Mouse (Mus musculus) lung, adult 2 months (tissue): ENCODE measurements around the gene Rps28. TPM values are rescaled to one million over a fixed set of nuclear protein-coding genes. Genes with fewer than 3 reads are reported as not detected.

ENCODE experiments used
- DNase-seq: peaks from one replicate; pipeline ENCODE4 v3.0.0; 2022
- H3K4me1 ChIP-seq: fragments of 200-500 bp; 2 replicates; pipeline ENCODE4 v1.6.1; 2011; ENCODE audit warnings: low read length; ENCODE audit not compliant: control insufficient read depth, insufficient read depth
- H3K4me3 ChIP-seq: fragments of 200-500 bp; replicated peaks from 2 replicates; pipeline ENCODE3; 2011; ENCODE audit warnings: low read depth, mild to moderate bottlenecking, control low read depth, low read length; ENCODE audit errors: extremely low read depth
- CTCF ChIP-seq: fragments of 200-500 bp; IDR thresholded peaks from 2 replicates; pipeline ENCODE4 v1.5.1; 2011; ENCODE audit warnings: mild to moderate bottlenecking, low read length, control low read depth; ENCODE audit not compliant: insufficient read depth
- POLR2A ChIP-seq: fragments of 200-500 bp; IDR thresholded peaks from 2 replicates; pipeline ENCODE4 v1.6.1; 2011; ENCODE audit warnings: low read depth, mild to moderate bottlenecking, control low read depth, low read length, borderline replicate concordance; ENCODE audit errors: extremely low read depth
- WGBS: fragments of 180-500 bp; shearing (Covaris S2); methylation state at CpG from one replicate; pipeline ENCODE4 v1.1.7; 2018; 5-methylcytosine and 5-hydroxymethylcytosine counted together
- polyA plus RNA-seq: library from polyadenylated mRNA; depleted of rRNA; stranded (reverse); fragments of >200 nt; gene quantifications from 2 replicates; pipeline ENCODE4 v1.2.3, GENCODE M21; 2012

Rps28 gene
- polyA plus RNA-seq, 1 experiment, result 506 TPM

GRCm38 (mm10) chr17:33812990-33813389 lies 11.4 kb downstream of the Rps28 start:
- Histone ChIP-seq H3K4me1 (peaks cover 29% of the 10 kb centered on the region), H3K4me3 (peak overlapping the region; percentile 56)
- WGBS, result 26% methylated on average over 4 of the region's 4 CpGs
- TF ChIP-seq CTCF (no peak), POLR2A (peak; percentile 46; the same call in 1 of the 2 replicates)
- peak; percentile 63 for DNase-seq

DNA sequence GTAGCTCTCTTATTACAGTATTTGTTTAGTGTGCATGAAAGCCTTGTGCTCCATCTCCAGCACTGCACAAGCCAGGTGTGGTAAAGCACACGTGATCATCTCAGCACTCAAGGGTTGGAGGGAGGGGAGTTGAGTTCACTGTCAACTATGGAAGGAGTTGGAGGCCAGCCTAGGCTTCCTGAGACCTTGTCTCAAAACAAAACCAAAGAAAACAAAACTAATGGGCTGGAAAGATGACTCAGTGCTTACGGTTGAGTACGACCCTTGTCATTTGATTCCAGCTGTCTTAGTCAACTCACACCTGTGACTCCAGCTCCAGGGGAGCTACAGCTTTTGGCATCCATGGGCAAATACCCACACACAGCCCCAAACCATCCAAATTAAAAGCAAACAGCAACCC lies 11.9 kb downstream of the Rps28 start:
- H3K4me3 ChIP-seq, result peak overlapping the region; percentile 56
- 12% methylated on average over 3 of the region's 3 CpGs for WGBS
- TF ChIP-seq POLR2A, result peak; percentile 59; the same call in 1 of the 2 replicates
- no peak for TF ChIP-seq CTCF
- peaks cover 27% of the 10 kb centered on the region for H3K4me1 ChIP-seq
- DNase-seq, result no peak

- peaks cover 24% of the 10 kb centered on the region for H3K4me1 ChIP-seq
- 13% methylated on average over 7 of the region's 7 CpGs for WGBS
- DNase-seq, result peak; percentile 57
- peak; percentile 33; the same call in 1 of the 2 replicates for TF ChIP-seq POLR2A
- TF ChIP-seq CTCF, result no peak
- H3K4me3 ChIP-seq, result peak overlapping the region; percentile 94
Measured at GRCm38 (mm10) chr17:33811142-33811516, 13.2 kb downstream of the Rps28 start.

- DNase-seq, result peak; percentile 96
- Histone ChIP-seq H3K4me1 (peaks cover 21% of the 10 kb centered on the region), H3K4me3 (peak within 1 kb of the TSS; percentile 94)
- TF ChIP-seq CTCF (no peak), POLR2A (peak; percentile 94)
- WGBS, result 0% methylated on average over 36 of the region's 36 CpGs
Measured at GRCm38 (mm10) chr17:33810334-33811141, 13.8 kb downstream of the Rps28 start, which contains the start of gene Kank3. TSS of gene Kank3 (plus strand) at chr17:33810519.

DNA sequence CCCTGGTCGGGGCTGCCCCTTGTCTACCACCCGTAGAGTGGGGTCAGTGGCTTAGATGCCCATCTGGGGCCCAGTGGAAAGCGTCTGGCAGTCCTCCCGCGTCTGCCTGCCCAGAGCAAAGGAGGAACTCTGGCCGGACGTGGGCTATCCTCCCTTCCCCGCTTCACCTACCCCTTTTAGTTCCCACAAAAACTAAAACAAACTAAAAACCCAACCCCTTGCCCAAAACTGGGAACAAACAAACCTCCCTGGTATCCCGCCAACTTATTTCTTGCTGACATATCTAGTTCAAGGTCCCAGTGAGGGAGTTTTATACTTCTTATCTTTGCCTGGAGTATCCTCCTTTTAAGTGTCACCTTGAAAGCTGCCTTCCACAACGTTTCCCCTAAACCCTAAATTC lies 16.2 kb downstream of the Rps28 start:
- WGBS, result 36% methylated on average over 10 of the region's 10 CpGs
- TF ChIP-seq POLR2A (no peak), CTCF (no peak)
- Histone ChIP-seq H3K4me3 (no peak overlapping the region), H3K4me1 (peaks cover 7% of the 10 kb centered on the region; the same call in 1 of the 2 replicates)
- no peak for DNase-seq

DNA sequence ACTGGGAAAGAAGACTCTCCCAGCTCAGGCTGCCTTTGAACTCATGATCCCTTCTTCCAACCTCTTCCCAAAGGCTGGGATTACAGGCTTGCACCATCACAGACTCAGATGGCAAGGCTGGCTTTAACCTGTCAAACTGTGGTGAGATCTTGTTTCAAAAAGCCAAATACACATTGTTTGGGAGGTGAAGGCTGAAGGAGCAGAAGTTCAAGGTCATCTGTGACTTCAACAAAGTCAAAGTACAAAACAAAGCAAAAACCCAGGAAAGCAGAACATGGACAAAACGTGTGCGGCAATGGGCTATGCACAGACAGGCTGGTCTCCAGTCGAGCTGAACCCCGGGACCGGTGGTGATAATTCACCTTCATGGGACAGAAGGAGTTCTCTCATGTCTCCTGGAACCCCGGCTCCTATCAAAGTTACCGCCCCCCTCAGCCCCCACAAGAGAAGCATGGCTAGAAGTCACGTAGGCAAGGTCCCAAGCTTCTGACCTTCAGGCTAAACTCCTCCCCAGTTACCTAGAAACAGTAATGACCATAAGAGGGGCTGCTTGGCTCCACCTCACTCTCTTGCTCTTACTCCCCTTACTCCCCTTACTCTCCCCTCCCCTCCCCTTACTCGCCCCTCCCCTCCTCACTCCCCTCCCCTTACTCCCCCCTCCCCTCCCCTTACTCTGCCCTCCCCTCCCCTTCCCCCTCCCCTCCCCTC lies 17.0 kb downstream of the Rps28 start:
- Histone ChIP-seq H3K4me3 (no peak overlapping the region), H3K4me1 (peaks cover 3% of the 10 kb centered on the region; the same call in 1 of the 2 replicates)
- no peak for TF ChIP-seq CTCF
- no peak for TF ChIP-seq POLR2A
- WGBS, result 70% methylated on average over 8 of the region's 9 CpGs
- no peak for DNase-seq

DNA sequence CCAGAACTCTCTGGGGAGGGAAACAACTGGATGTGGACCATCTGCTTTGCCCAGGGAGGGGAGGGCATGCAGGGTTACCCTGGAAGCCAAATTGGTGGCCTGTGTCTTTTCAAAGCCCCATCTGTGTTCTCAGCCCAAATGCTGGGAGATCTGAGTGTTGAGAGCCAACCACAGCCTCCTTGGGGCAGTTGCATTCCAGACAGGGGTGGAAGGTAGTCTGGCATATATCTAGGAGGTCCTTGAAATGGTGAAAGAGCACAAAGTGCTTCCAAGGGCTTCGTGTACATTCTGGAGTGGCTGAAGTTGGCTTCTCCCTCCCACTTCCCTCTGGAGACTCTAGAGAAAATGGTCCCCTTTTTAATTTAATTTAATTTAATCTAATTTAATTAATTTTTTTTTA lies 19.6 kb downstream of the Rps28 start:
- Histone ChIP-seq H3K4me1 (no peaks in the 10 kb centered on the region; the same call in 1 of the 2 replicates), H3K4me3 (no peak overlapping the region)
- WGBS, result 37% methylated on average over 1 of the region's 1 CpGs
- no peak for DNase-seq
- TF ChIP-seq POLR2A, result no peak

DNA sequence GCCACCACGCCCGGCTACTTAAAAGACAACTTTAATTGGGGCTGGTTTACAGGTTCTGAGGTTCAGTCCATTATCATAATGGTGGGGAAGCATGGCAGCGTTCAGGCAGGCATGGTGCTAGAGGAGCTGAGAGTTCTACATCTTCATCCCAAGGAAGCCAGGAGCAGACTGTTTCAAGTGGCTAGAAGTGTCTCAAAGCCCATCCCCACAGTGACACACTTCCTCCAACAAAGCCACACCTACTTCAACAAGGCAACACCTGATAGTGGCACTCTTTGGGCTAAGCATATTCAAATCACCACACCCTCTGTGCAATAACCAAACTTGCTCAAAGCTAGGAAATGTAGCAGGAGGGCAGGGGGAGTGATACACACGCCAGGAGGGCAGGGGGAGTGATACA lies 20.2 kb downstream of the Rps28 start:
- DNase-seq, result no peak
- 64% methylated on average over 4 of the region's 4 CpGs for WGBS
- no peak overlapping the region for H3K4me3 ChIP-seq
- TF ChIP-seq POLR2A (no peak), CTCF (no peak)
- H3K4me1 ChIP-seq, result no peaks in the 10 kb centered on the region; the same call in 1 of the 2 replicates

DNA sequence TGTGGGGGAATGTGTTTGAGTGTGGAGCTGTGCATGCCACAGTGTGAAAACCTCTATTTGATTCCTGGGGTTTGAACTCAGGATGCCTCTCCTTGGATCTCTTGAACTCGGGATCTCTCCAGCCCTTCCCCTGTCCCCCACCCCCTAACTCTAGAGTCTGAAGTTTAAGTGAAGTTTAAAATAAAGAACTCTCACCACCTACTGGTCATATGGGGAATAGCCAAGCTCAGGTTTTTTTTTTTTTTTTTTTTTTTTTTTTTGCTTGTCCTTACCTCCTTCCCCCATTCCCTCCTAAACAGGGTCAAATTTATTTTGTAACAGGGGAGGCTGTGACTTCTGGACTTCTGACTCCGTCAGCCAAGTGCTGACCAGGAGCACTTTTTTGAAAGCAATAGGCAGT lies 22.1 kb downstream of the Rps28 start:
- no peak for DNase-seq
- no peak for TF ChIP-seq POLR2A
- no peak for TF ChIP-seq CTCF
- H3K4me1 ChIP-seq, result no peaks in the 10 kb centered on the region; the same call in 1 of the 2 replicates
- no peak overlapping the region for H3K4me3 ChIP-seq
- WGBS, result 0% methylated on average over 2 of the region's 2 CpGs
